Mouse (Mus musculus): ENCODE results near the gene S1pr3.

DNA sequence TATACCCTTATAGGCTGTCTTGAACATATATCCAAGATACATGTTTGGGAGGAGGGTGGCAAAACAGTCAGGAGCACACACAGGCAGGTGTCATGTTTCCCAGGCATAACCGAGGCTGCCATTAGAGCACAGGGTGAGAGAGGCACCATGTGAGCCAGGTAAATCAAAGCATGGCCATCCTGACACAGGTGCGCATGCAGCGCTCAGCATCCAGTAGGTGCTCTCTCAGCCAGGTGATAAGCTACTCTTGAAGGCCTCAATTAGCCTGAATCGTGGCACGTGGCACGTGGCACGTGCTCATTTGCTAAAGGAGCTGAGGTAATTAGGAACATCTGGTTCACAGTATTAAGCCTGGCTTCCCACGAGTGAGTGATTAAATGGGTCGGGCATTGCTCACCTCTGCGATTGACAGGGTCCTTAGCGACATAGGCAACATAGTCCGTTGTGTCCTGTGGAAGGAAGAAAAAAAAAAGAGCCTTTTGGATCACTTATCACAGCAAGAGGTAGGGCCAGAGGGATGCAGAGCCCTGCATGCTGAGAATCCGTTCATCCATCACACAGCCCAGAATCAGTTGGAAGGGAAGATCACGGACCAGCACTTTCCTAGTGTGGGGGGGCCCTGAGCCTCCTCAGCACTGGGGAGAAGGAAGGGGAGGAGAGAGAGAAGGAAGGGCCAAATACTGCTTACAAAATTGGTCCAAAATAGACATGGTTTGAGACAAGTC, 57.8 kb downstream of the S1pr3 start:
- TF ChIP-seq CTCF (IDR thresholded peaks at IDR 0.05; ENCODE audit: insufficient read depth, low read length) (no peak), POLR2A (IDR thresholded peaks at IDR 0.05; ENCODE audit: borderline replicate concordance, extremely low read depth, low read depth, low read length) (no peak)

Measured in lung, adult 2 months (tissue).